In genomic region chr19:32320366-32320666, GRCm38 (mm10) we compare ENCODE assay signal across 8 mouse cellular contexts.
DNase-seq lines count a peak whose midpoint lies in the region; ATAC-seq and TF ChIP-seq lines count a peak whose summit lies in the region.

No protein-coding gene starts in this region.

- no peak overlapping the region for H3K4me2 ChIP-seq in midbrain, embryonic 15.5 days

- WGBS in midbrain, embryonic 15.5 days = 56% methylated on average over 4 of the region's 4 CpGs

- no peak overlapping the region for H3K9ac ChIP-seq in midbrain, embryonic 15.5 days

- peak overlapping the region; percentile 56 for H3K27ac ChIP-seq in gastrocnemius, adult 2 months
- no peak overlapping the region for H3K27ac ChIP-seq in midbrain, embryonic 15.5 days

- no peaks in the 10 kb centered on the region for H3K9me3 ChIP-seq in midbrain, embryonic 15.5 days

- H3K4me3 ChIP-seq in gastrocnemius, adult 2 months = no peak overlapping the region
- H3K4me3 ChIP-seq in midbrain, embryonic 15.5 days = no peak overlapping the region

- peaks cover 6% of the 10 kb centered on the region for H3K4me1 ChIP-seq in midbrain, embryonic 15.5 days

- H3K27me3 ChIP-seq in splenic B cell, adult 2 months (ENCODE audit: control insufficient read depth, insufficient read depth, low read length, poor library complexity, severe bottlenecking) = no peaks in the 10 kb centered on the region
- no peaks in the 10 kb centered on the region for H3K27me3 ChIP-seq in midbrain, embryonic 15.5 days (replicated peaks)

- peak; percentile 29 for DNase-seq in ovary, postnatal 10 days (ENCODE audit: low spot score)
- no peak for DNase-seq in ovary, adult 18-20 months (ENCODE audit: low spot score)
- peak; percentile 70 to 75 for DNase-seq in adrenal gland, adult 18-20 months (ENCODE audit: low spot score in 2 of 2)
- peak; percentile 76 for DNase-seq in gastrocnemius, adult 2 months
- peak; percentile 79 to 90 for DNase-seq in kidney, postnatal 36 days
- peak; percentile 89 for DNase-seq in splenic B cell, adult 2 months (ENCODE audit: low read depth, low spot score)

- no peaks in the 10 kb centered on the region for H3K36me3 ChIP-seq in splenic B cell, adult 2 months (ENCODE audit: control insufficient read depth, insufficient read depth, low read length, poor library complexity, severe bottlenecking)
- no peaks in the 10 kb centered on the region for H3K36me3 ChIP-seq in midbrain, embryonic 15.5 days (replicated peaks)

- peak; percentile 70 for TF ChIP-seq CTCF in gastrocnemius, adult 2 months (IDR thresholded peaks at IDR 0.05)

- ATAC-seq in megakaryocyte progenitor cell, adult 5-6 weeks (replicated peaks; ENCODE audit: poor library complexity) = peak; percentile 92
- ATAC-seq in midbrain, embryonic 15.5 days (replicated peaks) = no peak

- intact Hi-C loops in gastrocnemius, adult 2 months (cut with DNase I) = loop anchor here (5.0 to 10.0 kb wide), 4 partner anchors 108 to 348 kb away; partner anchors contain the start of gene Minpp1
